Mouse (Mus musculus): ENCODE measurements around the gene Phka1.

DNA sequence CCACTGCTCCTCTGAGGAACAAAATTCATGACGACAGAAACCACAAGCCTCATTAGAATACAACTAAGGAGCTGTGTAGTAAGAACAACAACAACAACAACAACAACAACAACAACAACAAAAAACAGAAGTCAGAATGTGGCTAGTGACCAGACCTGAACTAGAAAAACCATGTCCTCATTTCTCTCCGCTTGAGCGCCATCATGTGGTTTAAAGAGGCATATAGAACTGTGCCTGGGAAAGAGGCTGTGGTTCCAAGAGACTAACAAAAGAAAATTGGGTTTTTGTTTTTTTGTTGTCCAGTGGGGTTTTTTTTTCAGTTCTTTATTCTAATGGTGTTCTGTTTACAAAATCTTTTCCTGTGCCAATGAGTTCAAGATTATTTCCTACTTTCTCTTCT lies 16.7 kb upstream of the Phka1 start:
- TF ChIP-seq POLR2A (IDR thresholded peaks at IDR 0.05; ENCODE audit: control insufficient read depth, extremely low read depth, insufficient read depth, low read length, poor library complexity) (no peak), CTCF (IDR thresholded peaks at IDR 0.05; ENCODE audit: borderline replicate concordance, control insufficient read depth, extremely low read depth, insufficient read depth, low read length, poor library complexity) (no peak)
